Mouse (Mus musculus): Measurements from ENCODE around the gene Morc1.

DNA sequence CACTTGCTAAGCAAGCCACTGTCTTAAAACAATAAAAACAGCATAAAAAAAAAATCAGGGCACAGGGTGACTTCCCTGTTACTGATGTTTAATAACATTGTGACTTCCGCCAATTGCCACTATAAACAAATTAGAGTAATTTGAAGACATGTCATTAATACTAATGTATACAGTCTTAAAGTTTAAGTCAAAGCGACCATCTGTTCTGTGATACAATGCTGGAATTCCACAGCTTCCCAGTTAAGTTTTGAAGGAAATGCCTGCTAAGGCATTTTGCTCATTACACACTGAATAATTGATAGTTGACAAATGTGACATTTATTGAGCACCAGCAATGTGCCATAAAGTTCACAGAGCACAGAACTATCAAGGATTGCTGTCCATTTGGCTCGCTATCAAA is 12.5 kb upstream of the Morc1 start:
- TF ChIP-seq RCOR1 (conservative IDR thresholded peaks at IDR 0.05; ENCODE audit: low read depth, low read length) = no peak
- TF ChIP-seq ELF1 (IDR thresholded peaks at IDR 0.05; ENCODE audit: low read depth, low read length) = no peak
- TF ChIP-seq CTCF (conservative IDR thresholded peaks at IDR 0.05 in 1 of 2, IDR thresholded peaks at IDR 0.05 in 1 of 2; ENCODE audit: low read depth in 2 of 2, low read length in 2 of 2) = no peak
- no peak for TF ChIP-seq SIN3A (IDR thresholded peaks at IDR 0.05; ENCODE audit: low read length)
- TF ChIP-seq POLR2A (IDR thresholded peaks at IDR 0.05; ENCODE audit: low read depth, low read length) = no peak
- TF ChIP-seq TCF12 (IDR thresholded peaks at IDR 0.05; ENCODE audit: low read depth, low read length) = no peak
- no peak for TF ChIP-seq EP300 (IDR thresholded peaks at IDR 0.05; ENCODE audit: low read length)
- TF ChIP-seq BHLHE40 (IDR thresholded peaks at IDR 0.05; ENCODE audit: low read depth, low read length) = no peak
